Mouse (Mus musculus) heart, embryonic 12.5 days (tissue): Measurements from ENCODE around the gene Lenep. TPM values are rescaled to one million over a fixed set of nuclear protein-coding genes. Genes with fewer than 3 reads are reported as not detected.

ENCODE experiments used
- ATAC-seq: fragments of 200-750 bp; cut with Nextera tagmentation; 2 replicates; pipeline ENCODE4 v1.8.0; 2017; ENCODE audit warnings: moderate TSS enrichment, moderate library complexity; ENCODE audit not compliant: insufficient number of reproducible peaks, low FRiP score
- H3K27ac ChIP-seq: fragments of 300-500 bp; sonication (generic); 2 replicates; pipeline ENCODE4 v1.5.1; 2016; ENCODE audit warnings: mild to moderate bottlenecking, moderate library complexity; ENCODE audit not compliant: poor library complexity, severe bottlenecking
- H3K27me3 ChIP-seq: fragments of 300-500 bp; sonication (generic); replicated peaks from 2 replicates; pipeline ENCODE4 v1.6.1; 2016; ENCODE audit warnings: mild to moderate bottlenecking, moderate library complexity
- H3K36me3 ChIP-seq: fragments of 300-500 bp; sonication (generic); 2 replicates; pipeline ENCODE4 v1.6.1; 2016; ENCODE audit warnings: mild to moderate bottlenecking, moderate library complexity
- H3K4me1 ChIP-seq: fragments of 300-500 bp; sonication (generic); replicated peaks from 2 replicates; pipeline ENCODE4 v1.6.1; 2016; ENCODE audit warnings: mild to moderate bottlenecking
- H3K4me2 ChIP-seq: fragments of 300-500 bp; sonication (generic); 2 replicates; pipeline ENCODE4 v1.6.1; 2016; ENCODE audit warnings: mild to moderate bottlenecking, moderate library complexity
- H3K4me3 ChIP-seq: fragments of 300-500 bp; sonication (generic); 2 replicates; pipeline ENCODE4 v1.5.1; 2016; ENCODE audit warnings: mild to moderate bottlenecking
- H3K9ac ChIP-seq: fragments of 300-500 bp; sonication (generic); 2 replicates; pipeline ENCODE4 v1.6.1; 2016; ENCODE audit warnings: mild to moderate bottlenecking, moderate library complexity
- H3K9me3 ChIP-seq: fragments of 300-500 bp; sonication (generic); replicated peaks from 2 replicates; pipeline ENCODE4 v1.6.1; 2016; ENCODE audit warnings: mild to moderate bottlenecking, moderate library complexity
- WGBS: fragments of 180-500 bp; shearing (Covaris S2); methylation state at CpG from one replicate; pipeline ENCODE4 v1.1.7; 2016; 5-methylcytosine and 5-hydroxymethylcytosine counted together
- polyA plus RNA-seq: library from polyadenylated mRNA; unstranded; fragments of >200 nt; fragmentation: Nextera tagmentation; extraction: Ambion mirVana; gene quantifications from 2 replicates; pipeline ENCODE4 v1.2.1, GENCODE M21; 2016

The Lenep gene
- polyA plus RNA-seq, 1 experiment from 2014 or later: not detected

GRCm38 (mm10) chr3:89390699-89391662 lies 11.6 kb downstream of the Lenep start:
- H3K36me3 ChIP-seq: no peaks in the 10 kb centered on the region
- 11% methylated on average over 19 of the region's 19 CpGs for WGBS
- H3K27me3 ChIP-seq: no peaks in the 10 kb centered on the region
- no peak for ATAC-seq
- H3K4me3 ChIP-seq: peak overlapping the region; percentile 78
- H3K4me2 ChIP-seq: peak overlapping the region; percentile 100
- peaks cover 43% of the 10 kb centered on the region for H3K4me1 ChIP-seq
- peak overlapping the region; percentile 25; the same call in 1 of the 2 replicates for H3K27ac ChIP-seq
- peak overlapping the region; percentile 84 for H3K9ac ChIP-seq
- H3K9me3 ChIP-seq: no peaks in the 10 kb centered on the region

GRCm38 (mm10) chr3:89390111-89390515 lies 12.5 kb downstream of the Lenep start:
- ATAC-seq: no peak
- H3K36me3 ChIP-seq: no peaks in the 10 kb centered on the region
- no peaks in the 10 kb centered on the region for H3K9me3 ChIP-seq
- H3K4me1 ChIP-seq: peaks cover 35% of the 10 kb centered on the region
- 0 out of 2 replicates have a peak overlapping the region, but pooled peaks have one; percentile 12 for H3K27ac ChIP-seq
- H3K9ac ChIP-seq: 0 out of 2 replicates have a peak overlapping the region, but pooled peaks have one; percentile 18
- no peaks in the 10 kb centered on the region for H3K27me3 ChIP-seq
- peak overlapping the region; percentile 100; the same call in 1 of the 2 replicates for H3K4me2 ChIP-seq
- WGBS: 47% methylated on average over 5 of the region's 5 CpGs
- H3K4me3 ChIP-seq: no peak overlapping the region

GRCm38 (mm10) chr3:89388901-89389740 lies 13.5 kb downstream of the Lenep start:
- WGBS: 54% methylated on average over 5 of the region's 6 CpGs
- Histone ChIP-seq H3K4me1 (peaks cover 40% of the 10 kb centered on the region), H3K9me3 (no peaks in the 10 kb centered on the region), H3K36me3 (no peaks in the 10 kb centered on the region), H3K4me3 (no peak overlapping the region), H3K27ac (no peak overlapping the region), H3K4me2 (no peak overlapping the region), H3K27me3 (no peaks in the 10 kb centered on the region), H3K9ac (no peak overlapping the region)
- no peak for ATAC-seq

GRCm38 (mm10) chr3:89388134-89388881 lies 14.3 kb downstream of the Lenep start:
- H3K27ac ChIP-seq: no peak overlapping the region
- peaks cover 40% of the 10 kb centered on the region for H3K4me1 ChIP-seq

GRCm38 (mm10) chr3:89387632-89388031 lies 15.0 kb downstream of the Lenep start:
- Histone ChIP-seq H3K27me3 (no peaks in the 10 kb centered on the region), H3K4me2 (no peak overlapping the region), H3K4me1 (peaks cover 40% of the 10 kb centered on the region), H3K36me3 (no peaks in the 10 kb centered on the region), H3K27ac (no peak overlapping the region), H3K4me3 (no peak overlapping the region), H3K9ac (peak overlapping the region; percentile 11; the same call in 1 of the 2 replicates), H3K9me3 (no peaks in the 10 kb centered on the region)
- ATAC-seq: no peak
- 87% methylated on average over 11 of the region's 11 CpGs for WGBS

More at GRCm38 (mm10) chr3:89388134-89388881, 14.3 kb downstream of the Lenep start:
- 77% methylated on average over 11 of the region's 11 CpGs for WGBS
- no peak overlapping the region for H3K4me3 ChIP-seq
- ATAC-seq: no peak
- H3K9ac ChIP-seq: no peak overlapping the region
- no peaks in the 10 kb centered on the region for H3K9me3 ChIP-seq
- H3K36me3 ChIP-seq: no peaks in the 10 kb centered on the region
- no peaks in the 10 kb centered on the region for H3K27me3 ChIP-seq
- H3K4me2 ChIP-seq: no peak overlapping the region

- Histone ChIP-seq H3K4me1 (peaks cover 38% of the 10 kb centered on the region), H3K9ac (no peak overlapping the region; the same call in 1 of the 2 replicates), H3K4me3 (no peak overlapping the region), H3K36me3 (no peaks in the 10 kb centered on the region), H3K4me2 (no peak overlapping the region; the same call in 1 of the 2 replicates), H3K27ac (no peak overlapping the region), H3K27me3 (no peaks in the 10 kb centered on the region), H3K9me3 (no peaks in the 10 kb centered on the region)
- WGBS: 61% methylated on average over 17 of the region's 17 CpGs
- ATAC-seq: no peak
Observed at GRCm38 (mm10) chr3:89386438-89387420, 15.9 kb downstream of the Lenep start.

GRCm38 (mm10) chr3:89385451-89385850 lies 17.1 kb downstream of the Lenep start:
- Histone ChIP-seq H3K27ac (no peak overlapping the region), H3K36me3 (peaks cover 9% of the 10 kb centered on the region), H3K9ac (no peak overlapping the region), H3K27me3 (no peaks in the 10 kb centered on the region), H3K4me1 (peaks cover 25% of the 10 kb centered on the region), H3K4me3 (no peak overlapping the region), H3K4me2 (no peak overlapping the region), H3K9me3 (no peaks in the 10 kb centered on the region)
- no peak for ATAC-seq
- WGBS: 51% methylated on average over 11 of the region's 11 CpGs

- no peak for ATAC-seq
- H3K9me3 ChIP-seq: no peaks in the 10 kb centered on the region
- no peaks in the 10 kb centered on the region for H3K27me3 ChIP-seq
- no peak overlapping the region for H3K9ac ChIP-seq
- H3K4me1 ChIP-seq: peaks cover 16% of the 10 kb centered on the region
- no peak overlapping the region for H3K4me2 ChIP-seq
- peaks cover 18% of the 10 kb centered on the region for H3K36me3 ChIP-seq
- WGBS: 74% methylated on average over 11 of the region's 12 CpGs
- H3K4me3 ChIP-seq: no peak overlapping the region
- H3K27ac ChIP-seq: no peak overlapping the region
Observed at GRCm38 (mm10) chr3:89384331-89385076, 18.1 kb downstream of the Lenep start.

- H3K36me3 ChIP-seq: peaks cover 23% of the 10 kb centered on the region
- no peak overlapping the region for H3K9ac ChIP-seq
- no peak overlapping the region for H3K4me3 ChIP-seq
- no peak overlapping the region for H3K27ac ChIP-seq
- WGBS: 86% methylated on average over 5 of the region's 5 CpGs
- no peak for ATAC-seq
- H3K4me2 ChIP-seq: no peak overlapping the region
- no peaks in the 10 kb centered on the region for H3K9me3 ChIP-seq
- H3K27me3 ChIP-seq: no peaks in the 10 kb centered on the region
- H3K4me1 ChIP-seq: peaks cover 14% of the 10 kb centered on the region
Observed at GRCm38 (mm10) chr3:89383651-89384255, 18.8 kb downstream of the Lenep start.
